Mouse (Mus musculus): ENCODE measurements at regions not wholly inside any gene's neighbourhood (a gene's known extent, or its start where the extent isn't known, plus 50 kb on each side); places are given as distances from the start of the nearest gene placed in this dataset.

- no peak for TF ChIP-seq POLR2A (IDR thresholded peaks at IDR 0.05; ENCODE audit: low read depth, low read length)
- TF ChIP-seq CTCF (IDR thresholded peaks at IDR 0.05; ENCODE audit: extremely low read depth, insufficient read length, insufficient replicate concordance, low read depth, low read length), result no peak
Measured at GRCm38 (mm10) chr12:71370091-71370490, 60.4 kb downstream of the Dact1 start.

Data from small intestine, adult 2 months (tissue).